Mouse (Mus musculus) intestine, embryonic 14.5 days (tissue): ENCODE measurements around the gene Mapk8ip3. TPM values are rescaled to one million over a fixed set of nuclear protein-coding genes. Genes with fewer than 3 reads are reported as not detected.
"Not testable (repeated sequence)": the region's sequence is repeated elsewhere in the genome, so short reads cannot be mapped to it uniquely, and the experiment has no call there.

ENCODE experiments used
- ATAC-seq: fragments of 200-750 bp; cut with Nextera tagmentation; replicated peaks from 2 replicates; pipeline ENCODE4 v1.8.0; 2017; ENCODE audit warnings: low read depth, moderate number of reproducible peaks, moderate TSS enrichment, moderate library complexity; ENCODE audit not compliant: low FRiP score, low TSS enrichment
- DNase-seq: peaks from one replicate; pipeline ENCODE4 v3.0.0-alpha.2; 2018; ENCODE audit warnings: low spot score
- H3K27ac ChIP-seq: fragments of 300-500 bp; sonication (generic); 2 replicates; pipeline ENCODE4 v1.5.1; 2014; ENCODE audit warnings: low read depth, mild to moderate bottlenecking, control low read depth
- H3K27me3 ChIP-seq: fragments of 300-500 bp; sonication (generic); replicated peaks from 2 replicates; pipeline ENCODE4 v1.6.1; 2014; ENCODE audit warnings: low read length, control low read depth; ENCODE audit not compliant: control insufficient read depth, insufficient read depth
- H3K36me3 ChIP-seq: fragments of 300-500 bp; sonication (generic); 2 replicates; pipeline ENCODE4 v1.6.1; 2014; ENCODE audit warnings: low read length, control low read depth; ENCODE audit not compliant: control insufficient read depth, insufficient read depth
- H3K4me1 ChIP-seq: fragments of 300-500 bp; sonication (generic); replicated peaks from 2 replicates; pipeline ENCODE4 v1.6.1; 2014; ENCODE audit warnings: low read length, control low read depth, mixed read lengths; ENCODE audit not compliant: control insufficient read depth, insufficient read depth
- H3K4me2 ChIP-seq: fragments of 300-500 bp; sonication (generic); 2 replicates; pipeline ENCODE4 v1.6.1; 2014; ENCODE audit warnings: low read length
- H3K4me3 ChIP-seq: fragments of 300-500 bp; sonication (generic); 2 replicates; pipeline ENCODE4 v1.5.1; 2014; ENCODE audit warnings: low read depth, low read length, control low read depth, mixed read lengths
- H3K9ac ChIP-seq: fragments of 300-500 bp; sonication (generic); 2 replicates; pipeline ENCODE4 v1.6.1; 2014; ENCODE audit warnings: mild to moderate bottlenecking, low read length
- H3K9me3 ChIP-seq: fragments of 300-500 bp; sonication (generic); 2 replicates; pipeline ENCODE4 v1.6.1; 2016; ENCODE audit warnings: low read length, control low read depth; ENCODE audit not compliant: control insufficient read depth
- WGBS: fragments of 180-500 bp; shearing (Covaris S2); extraction: QIAGEN DNeasy Blood & Tissue Kit; methylation state at CpG from one replicate; pipeline ENCODE4 v1.1.7; 2014; 5-methylcytosine and 5-hydroxymethylcytosine counted together
- polyA plus RNA-seq: library from polyadenylated mRNA; unstranded; fragments of >200 nt; fragmentation: Nextera tagmentation; extraction: Ambion mirVana; gene quantifications from 2 replicates; pipeline ENCODE4 v1.2.1, GENCODE M21; 2014

Gene Mapk8ip3
- polyA plus RNA-seq, 1 experiment from 2014 or later: 36.0 TPM

- not testable (repeated sequence) for H3K4me2 ChIP-seq, H3K4me3 ChIP-seq, H3K4me1 ChIP-seq, H3K27ac ChIP-seq, H3K9me3 ChIP-seq, H3K9ac ChIP-seq, DNase-seq, ATAC-seq, H3K27me3 ChIP-seq
- 90% methylated on average over 1 of the region's 1 CpGs for WGBS
- peaks cover 63% of the 10 kb centered on the region for H3K36me3 ChIP-seq
These were observed 6.8 kb upstream of the Mapk8ip3 start for GRCm38 (mm10) chr17:24943589-24943988.

GRCm38 (mm10) chr17:24943036-24943435 is 6.3 kb upstream of the Mapk8ip3 start:
- no peak overlapping the region for H3K27ac ChIP-seq
- ATAC-seq (no peak), DNase-seq (no peak)
- H3K27me3 ChIP-seq: no peaks in the 10 kb centered on the region
- H3K4me2 ChIP-seq: no peak overlapping the region
- no peak overlapping the region for H3K4me3 ChIP-seq
- no peak overlapping the region for H3K9ac ChIP-seq
- H3K4me1 ChIP-seq: no peaks in the 10 kb centered on the region
- WGBS: 87% methylated on average over 7 of the region's 7 CpGs
- peaks cover 58% of the 10 kb centered on the region for H3K36me3 ChIP-seq
- H3K9me3 ChIP-seq: no peaks in the 10 kb centered on the region

GRCm38 (mm10) chr17:24942453-24942852 is 5.7 kb upstream of the Mapk8ip3 start:
- ATAC-seq, H3K9me3 ChIP-seq, H3K4me2 ChIP-seq, H3K9ac ChIP-seq, DNase-seq, H3K27me3 ChIP-seq, H3K27ac ChIP-seq, H3K4me3 ChIP-seq, H3K4me1 ChIP-seq: not testable (repeated sequence)
- 14% methylated on average over 2 of the region's 2 CpGs for WGBS
- H3K36me3 ChIP-seq: peaks cover 52% of the 10 kb centered on the region

GRCm38 (mm10) chr17:24937266-24937665 is 489 bp upstream of the Mapk8ip3 start:
- peaks cover 16% of the 10 kb centered on the region for H3K4me1 ChIP-seq
- H3K4me2 ChIP-seq: peak overlapping the region; percentile 70
- DNase-seq (no peak), ATAC-seq (peak; percentile 29; the same call in 1 of the 2 replicates)
- peak overlapping the region; percentile 62 for H3K9ac ChIP-seq
- H3K36me3 ChIP-seq: peaks cover 10% of the 10 kb centered on the region; the same call in 1 of the 2 replicates
- no peaks in the 10 kb centered on the region for H3K9me3 ChIP-seq
- no peaks in the 10 kb centered on the region for H3K27me3 ChIP-seq
- H3K4me3 ChIP-seq: peak overlapping the region; percentile 94
- H3K27ac ChIP-seq: peak overlapping the region; percentile 69; the same call in 1 of the 2 replicates
- 44% methylated on average over 6 of the region's 6 CpGs for WGBS

- ATAC-seq (no peak), DNase-seq (no peak)
- no peaks in the 10 kb centered on the region for H3K27me3 ChIP-seq
- H3K9me3 ChIP-seq: no peaks in the 10 kb centered on the region
- H3K27ac ChIP-seq: no peak overlapping the region
- peak overlapping the region; percentile 62 for H3K9ac ChIP-seq
- H3K4me2 ChIP-seq: peak overlapping the region; percentile 70
- H3K4me1 ChIP-seq: peaks cover 16% of the 10 kb centered on the region
- peaks cover 4% of the 10 kb centered on the region; the same call in 1 of the 2 replicates for H3K36me3 ChIP-seq
- peak overlapping the region; percentile 94 for H3K4me3 ChIP-seq
These were observed 1.1 kb downstream of the Mapk8ip3 start for GRCm38 (mm10) chr17:24935666-24936065.

GRCm38 (mm10) chr17:24934926-24935325 is 1.9 kb downstream of the Mapk8ip3 start:
- DNase-seq: no peak
- no peaks in the 10 kb centered on the region for H3K9me3 ChIP-seq
- 77% methylated on average over 4 of the region's 4 CpGs for WGBS
- H3K27me3 ChIP-seq: no peaks in the 10 kb centered on the region
- no peak overlapping the region for H3K4me3 ChIP-seq
- ATAC-seq: no peak
- peaks cover 4% of the 10 kb centered on the region; the same call in 1 of the 2 replicates for H3K36me3 ChIP-seq
- H3K4me1 ChIP-seq: peaks cover 16% of the 10 kb centered on the region
- peak overlapping the region; percentile 62; the same call in 1 of the 2 replicates for H3K9ac ChIP-seq
- H3K27ac ChIP-seq: no peak overlapping the region
- peak overlapping the region; percentile 70 for H3K4me2 ChIP-seq

GRCm38 (mm10) chr17:24933163-24933562 is 3.6 kb downstream of the Mapk8ip3 start:
- no peaks in the 10 kb centered on the region for H3K27me3 ChIP-seq
- 78% methylated on average over 4 of the region's 4 CpGs for WGBS
- no peak for ATAC-seq

GRCm38 (mm10) chr17:24932431-24932830 is 4.3 kb downstream of the Mapk8ip3 start:
- WGBS: 91% methylated on average over 4 of the region's 4 CpGs

More at GRCm38 (mm10) chr17:24933163-24933562, 3.6 kb downstream of the Mapk8ip3 start:
- no peak overlapping the region for H3K4me2 ChIP-seq
- H3K4me1 ChIP-seq: peaks cover 16% of the 10 kb centered on the region
- H3K36me3 ChIP-seq: peaks cover 4% of the 10 kb centered on the region; the same call in 1 of the 2 replicates
- no peak overlapping the region for H3K4me3 ChIP-seq
- DNase-seq: no peak
- no peak overlapping the region for H3K27ac ChIP-seq
- H3K9ac ChIP-seq: no peak overlapping the region
- no peaks in the 10 kb centered on the region for H3K9me3 ChIP-seq

GRCm38 (mm10) chr17:24929506-24929905 is 7.3 kb downstream of the Mapk8ip3 start:
- H3K36me3 ChIP-seq: peaks cover 39% of the 10 kb centered on the region
- no peaks in the 10 kb centered on the region for H3K9me3 ChIP-seq
- H3K4me3 ChIP-seq: no peak overlapping the region
- DNase-seq (no peak), ATAC-seq (no peak)
- no peak overlapping the region for H3K4me2 ChIP-seq
- H3K9ac ChIP-seq: no peak overlapping the region
- H3K27ac ChIP-seq: no peak overlapping the region
- WGBS: 88% methylated on average over 1 of the region's 1 CpGs
- no peaks in the 10 kb centered on the region for H3K27me3 ChIP-seq
- H3K4me1 ChIP-seq: 0 out of 2 replicates have a peak, but pooled peaks cover 3% of the 10 kb centered on the region

More at GRCm38 (mm10) chr17:24932431-24932830, 4.3 kb downstream of the Mapk8ip3 start:
- H3K9me3 ChIP-seq: no peaks in the 10 kb centered on the region
- ATAC-seq (no peak), DNase-seq (no peak)
- no peak overlapping the region for H3K4me3 ChIP-seq
- no peak overlapping the region for H3K4me2 ChIP-seq
- peaks cover 16% of the 10 kb centered on the region for H3K4me1 ChIP-seq
- no peaks in the 10 kb centered on the region for H3K27me3 ChIP-seq
- no peak overlapping the region for H3K27ac ChIP-seq
- H3K9ac ChIP-seq: no peak overlapping the region
- H3K36me3 ChIP-seq: peaks cover 10% of the 10 kb centered on the region
